Mouse (Mus musculus) forebrain, embryonic 12.5 days (tissue): Measurements from ENCODE around the gene Commd9. TPM values are rescaled to one million over a fixed set of nuclear protein-coding genes. Genes with fewer than 3 reads are reported as not detected.

Experiments
- ATAC-seq: fragments of 200-750 bp; cut with Nextera tagmentation; 2 replicates; pipeline ENCODE4 v1.8.0; 2017; ENCODE audit warnings: moderate TSS enrichment; ENCODE audit not compliant: low FRiP score
- H3K27ac ChIP-seq: fragments of 300-500 bp; sonication (generic); 2 replicates; pipeline ENCODE4 v1.5.1; 2016; ENCODE audit warnings: mild to moderate bottlenecking
- H3K27me3 ChIP-seq: fragments of 300-500 bp; sonication (generic); 2 replicates; pipeline ENCODE4 v1.6.1; 2016; ENCODE audit warnings: mild to moderate bottlenecking
- H3K36me3 ChIP-seq: fragments of 300-500 bp; sonication (generic); replicated peaks from 2 replicates; pipeline ENCODE4 v1.6.1; 2016; ENCODE audit warnings: mild to moderate bottlenecking
- H3K4me1 ChIP-seq: fragments of 300-500 bp; sonication (generic); 2 replicates; pipeline ENCODE4 v1.6.1; 2016
- H3K4me2 ChIP-seq: fragments of 300-500 bp; sonication (generic); 2 replicates; pipeline ENCODE4 v1.6.1; 2016; ENCODE audit warnings: mild to moderate bottlenecking, moderate library complexity
- H3K4me3 ChIP-seq: fragments of 300-500 bp; sonication (generic); replicated peaks from 2 replicates; pipeline ENCODE4 v1.5.1; 2016; ENCODE audit warnings: mild to moderate bottlenecking
- H3K9ac ChIP-seq: fragments of 300-500 bp; sonication (generic); 2 replicates; pipeline ENCODE4 v1.6.1; 2016; ENCODE audit warnings: mild to moderate bottlenecking
- H3K9me3 ChIP-seq: fragments of 300-500 bp; sonication (generic); 2 replicates; pipeline ENCODE4 v1.6.1; 2016
- WGBS: fragments of 180-500 bp; shearing (Covaris S2); methylation state at CpG from one replicate; pipeline ENCODE4 v1.1.7; 2016; 5-methylcytosine and 5-hydroxymethylcytosine counted together
- polyA plus RNA-seq: library from polyadenylated mRNA; unstranded; fragments of >200 nt; fragmentation: Nextera tagmentation; extraction: Ambion mirVana; gene quantifications from 2 replicates; pipeline ENCODE4 v1.2.1, GENCODE M21; 2016

Commd9 gene
- 78.1 and 78.2 TPM in 2 replicates for polyA plus RNA-seq

DNA sequence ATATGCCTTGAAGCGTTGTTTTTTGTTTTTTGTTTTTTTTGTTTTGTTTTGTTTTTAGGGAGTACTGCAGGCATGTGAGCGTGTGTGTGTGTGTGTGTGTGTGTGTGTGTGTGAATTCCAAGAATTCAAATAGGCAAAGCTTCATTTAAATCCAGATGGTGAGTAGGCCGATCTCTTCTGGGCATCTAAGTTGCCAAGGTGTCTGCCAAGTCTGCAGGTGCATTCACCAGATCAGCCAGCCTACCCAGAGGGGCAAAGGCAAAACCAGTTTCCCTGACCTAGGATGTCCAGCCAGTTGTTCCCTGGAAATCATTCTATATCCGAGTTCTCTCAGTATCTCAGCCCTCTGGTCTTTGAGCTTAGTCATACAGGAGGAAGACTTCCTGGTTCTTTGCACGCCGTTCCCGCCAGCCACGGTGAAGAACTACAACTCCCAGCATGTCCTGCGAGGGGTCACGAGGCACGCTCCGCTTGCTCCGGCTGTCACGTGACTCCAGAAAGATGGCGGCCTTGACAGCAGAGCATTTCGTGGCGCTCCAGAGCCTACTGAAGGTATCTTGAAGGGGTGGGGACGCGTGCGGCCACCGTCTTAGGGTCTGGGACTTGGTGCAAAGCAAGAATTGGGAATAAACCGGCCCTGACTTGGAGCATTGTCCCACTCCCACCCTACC, at the start of gene Commd9:
Commd9 (plus strand) TSS at position 480 of the 671 bp plus-strand sequence.
- peak within 1 kb of the TSS; percentile 65 for H3K9ac ChIP-seq
- ATAC-seq, result peak; percentile 97
- H3K4me3 ChIP-seq, result peak within 1 kb of the TSS; percentile 73
- H3K27me3 ChIP-seq, result 0 out of 2 replicates have a peak, but pooled peaks cover 7% of the 10 kb centered on the region
- H3K4me2 ChIP-seq, result peak within 1 kb of the TSS; percentile 71
- WGBS, result 13% methylated on average over 22 of the region's 22 CpGs
- no peaks in the 10 kb centered on the region for H3K9me3 ChIP-seq
- H3K27ac ChIP-seq, result no peak within 1 kb of the TSS
- no peaks in the 10 kb centered on the region for H3K36me3 ChIP-seq
- peaks cover 17% of the 10 kb centered on the region for H3K4me1 ChIP-seq

DNA sequence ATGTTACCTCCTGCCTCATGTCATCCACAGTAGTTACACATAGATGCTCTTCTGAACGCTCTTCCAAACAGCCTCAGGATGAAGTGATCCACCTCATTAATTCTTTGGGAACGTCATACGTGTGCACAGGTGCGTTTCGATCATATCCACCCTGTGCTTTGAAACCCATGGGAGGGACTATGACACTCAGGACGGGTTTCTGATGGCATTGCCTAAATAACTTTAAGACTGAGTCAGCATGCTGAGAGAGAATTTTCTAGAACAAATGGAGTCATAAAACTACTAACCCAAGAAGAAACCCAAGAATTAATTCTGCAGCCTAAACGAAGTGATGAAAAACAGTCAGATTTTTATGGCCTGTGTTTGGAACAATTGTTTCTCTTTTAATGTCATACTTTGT, 43.3 kb upstream of the Commd9 start:
- Histone ChIP-seq H3K4me1 (no peaks in the 10 kb centered on the region), H3K36me3 (no peaks in the 10 kb centered on the region), H3K27ac (no peak overlapping the region), H3K4me3 (no peak overlapping the region), H3K27me3 (no peaks in the 10 kb centered on the region), H3K9me3 (no peaks in the 10 kb centered on the region), H3K9ac (no peak overlapping the region), H3K4me2 (no peak overlapping the region)
- ATAC-seq, result no peak
- 86% methylated on average over 7 of the region's 7 CpGs for WGBS

DNA sequence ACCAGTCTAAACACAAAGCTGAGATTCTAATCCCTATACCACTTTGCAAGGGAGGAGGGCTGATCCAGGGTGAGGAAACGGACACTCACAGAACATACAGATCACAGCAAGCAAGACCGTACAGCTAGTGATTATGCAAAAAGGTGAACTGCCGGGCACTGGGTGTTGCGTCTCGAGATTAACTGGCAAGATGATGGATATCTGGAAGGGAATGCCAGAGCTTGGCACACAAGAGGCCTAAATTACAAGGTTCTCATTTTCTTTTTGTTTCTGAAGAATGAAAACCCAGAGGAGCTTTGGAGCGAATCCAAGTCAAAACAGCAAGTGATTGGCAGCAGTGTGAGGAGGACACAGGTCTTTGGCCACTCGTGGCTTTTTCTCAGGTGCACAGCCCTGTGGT, 31.3 kb upstream of the Commd9 start:
- Histone ChIP-seq H3K27me3 (no peaks in the 10 kb centered on the region; the same call in 1 of the 2 replicates), H3K36me3 (no peaks in the 10 kb centered on the region), H3K9me3 (no peaks in the 10 kb centered on the region), H3K9ac (no peak overlapping the region), H3K27ac (no peak overlapping the region), H3K4me1 (no peaks in the 10 kb centered on the region), H3K4me3 (no peak overlapping the region), H3K4me2 (no peak overlapping the region)
- 80% methylated on average over 7 of the region's 7 CpGs for WGBS
- no peak for ATAC-seq

DNA sequence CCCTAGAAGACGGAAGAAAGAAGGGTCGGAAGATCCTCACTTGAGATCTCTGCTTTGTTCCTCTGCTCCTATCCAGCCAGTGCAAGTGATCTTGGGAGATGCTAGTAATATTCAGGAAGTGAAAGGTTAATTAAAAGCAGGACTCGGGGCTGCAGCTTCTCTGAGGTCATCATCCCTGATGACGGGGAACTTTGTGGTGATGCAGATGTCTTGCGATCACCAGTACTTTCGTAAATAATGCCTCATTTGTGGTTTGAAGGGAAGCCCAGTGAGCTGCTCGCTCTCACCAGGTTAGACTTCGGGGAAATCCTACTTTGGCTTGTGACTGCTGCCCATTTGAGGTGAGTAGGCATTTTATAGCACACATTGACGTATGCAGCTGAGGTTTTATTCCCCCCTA, 29.9 kb upstream of the Commd9 start:
- Histone ChIP-seq H3K4me3 (no peak overlapping the region), H3K9ac (no peak overlapping the region), H3K4me2 (no peak overlapping the region), H3K27ac (no peak overlapping the region), H3K4me1 (no peaks in the 10 kb centered on the region), H3K9me3 (no peaks in the 10 kb centered on the region), H3K36me3 (no peaks in the 10 kb centered on the region), H3K27me3 (no peaks in the 10 kb centered on the region; the same call in 1 of the 2 replicates)
- WGBS, result 88% methylated on average over 9 of the region's 9 CpGs
- ATAC-seq, result no peak

DNA sequence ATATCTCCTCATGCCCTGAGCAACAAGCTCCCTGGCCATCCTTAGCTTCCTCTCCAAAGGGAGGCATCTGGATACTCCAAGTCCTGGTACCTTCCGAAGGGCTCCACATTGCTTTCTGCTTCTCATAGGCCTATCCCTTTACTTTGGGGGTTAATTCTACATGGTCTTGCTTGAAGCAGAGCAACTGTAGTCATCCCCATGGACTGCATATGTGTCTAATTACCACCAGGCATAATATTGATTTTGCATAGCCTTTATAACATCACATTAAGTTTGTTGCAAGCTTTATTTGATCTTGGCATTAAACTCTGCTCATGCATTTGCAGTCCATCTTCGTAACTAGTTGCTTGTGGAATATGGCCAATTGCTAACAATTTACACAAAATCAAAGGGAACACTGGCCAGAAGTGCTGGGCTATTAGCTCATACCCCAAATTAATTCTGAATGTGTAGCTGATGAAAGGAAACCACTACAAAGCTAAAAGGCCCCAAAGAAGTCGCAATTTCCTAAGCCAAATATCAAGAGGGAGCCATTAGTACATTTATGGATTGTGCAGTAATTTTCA, 25.0 kb upstream of the Commd9 start:
- Histone ChIP-seq H3K27me3 (no peaks in the 10 kb centered on the region; the same call in 1 of the 2 replicates), H3K27ac (no peak overlapping the region), H3K4me1 (no peaks in the 10 kb centered on the region), H3K4me2 (no peak overlapping the region), H3K9ac (no peak overlapping the region), H3K36me3 (no peaks in the 10 kb centered on the region), H3K4me3 (no peak overlapping the region), H3K9me3 (no peaks in the 10 kb centered on the region)
- 85% methylated on average over 3 of the region's 3 CpGs for WGBS
- no peak for ATAC-seq

DNA sequence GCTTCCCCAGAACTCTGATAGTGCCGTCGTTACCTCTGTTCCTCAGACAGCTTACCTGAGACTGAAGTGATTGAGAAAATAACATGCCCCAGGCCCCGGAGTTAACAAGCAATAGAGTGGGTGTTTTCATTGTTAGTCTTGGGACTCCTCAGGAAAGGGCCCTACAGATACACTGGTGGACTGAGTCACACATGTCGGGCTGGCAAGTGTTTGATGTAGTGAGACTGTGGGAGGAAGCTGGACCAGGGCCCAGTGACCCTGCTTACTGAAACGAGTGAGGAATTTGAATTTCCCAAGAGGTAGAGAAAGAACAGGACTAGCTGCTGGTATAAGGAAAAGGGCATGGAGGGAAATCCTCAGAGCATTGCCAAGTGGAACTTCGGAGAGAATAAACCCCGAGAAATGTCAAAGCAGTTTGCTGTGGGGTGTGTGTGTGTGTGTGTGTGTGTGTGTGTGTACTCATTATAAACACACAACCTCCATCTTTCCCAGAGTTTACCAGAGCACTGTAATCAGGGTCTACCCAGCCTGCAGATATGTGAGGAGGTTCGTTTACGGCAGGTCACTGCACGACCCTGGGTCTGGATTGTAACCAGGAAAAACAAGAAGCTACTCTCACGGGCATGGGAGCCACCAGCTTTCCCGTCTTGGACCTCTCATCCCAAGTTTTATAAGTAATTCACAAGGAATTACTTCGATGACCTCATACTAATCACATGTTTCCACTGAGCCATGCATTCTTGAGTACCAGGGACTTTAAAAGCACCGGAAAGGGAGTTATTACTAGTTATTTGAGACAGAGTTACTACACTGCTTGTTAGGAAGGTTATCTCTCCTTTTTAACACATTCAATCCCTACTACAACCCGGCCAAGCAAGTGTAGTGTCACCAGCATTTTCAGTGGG, 23.6 kb upstream of the Commd9 start:
- no peak for ATAC-seq
- Histone ChIP-seq H3K4me2 (no peak overlapping the region), H3K4me3 (no peak overlapping the region), H3K27ac (no peak overlapping the region), H3K9me3 (no peaks in the 10 kb centered on the region), H3K36me3 (no peaks in the 10 kb centered on the region), H3K9ac (no peak overlapping the region), H3K4me1 (no peaks in the 10 kb centered on the region), H3K27me3 (no peaks in the 10 kb centered on the region; the same call in 1 of the 2 replicates)
- 79% methylated on average over 15 of the region's 15 CpGs for WGBS

DNA sequence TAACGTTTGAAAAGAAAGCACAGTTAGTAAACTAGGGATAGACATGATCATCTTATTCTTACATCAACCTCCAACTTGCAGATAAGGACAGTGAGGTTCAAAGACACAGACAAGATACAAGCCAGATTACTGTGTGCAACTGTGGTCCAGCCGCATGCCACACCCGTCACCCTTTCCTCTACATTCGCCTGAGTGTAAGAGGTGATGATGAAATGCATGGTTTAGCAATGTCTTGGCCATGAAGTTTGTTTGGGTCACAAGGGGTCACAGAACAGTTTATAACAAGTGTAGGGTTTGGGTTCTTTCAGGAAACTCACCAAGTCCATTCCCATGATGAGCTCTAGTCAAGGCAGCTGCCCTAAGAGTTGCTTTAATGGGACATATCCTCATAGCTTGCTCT, 17.4 kb upstream of the Commd9 start:
- Histone ChIP-seq H3K27ac (no peak overlapping the region), H3K9me3 (no peaks in the 10 kb centered on the region), H3K27me3 (peaks cover 6% of the 10 kb centered on the region; the same call in 1 of the 2 replicates), H3K4me3 (no peak overlapping the region), H3K36me3 (no peaks in the 10 kb centered on the region), H3K4me2 (no peak overlapping the region), H3K9ac (no peak overlapping the region), H3K4me1 (no peaks in the 10 kb centered on the region; the same call in 1 of the 2 replicates)
- ATAC-seq, result no peak
- 96% methylated on average over 4 of the region's 4 CpGs for WGBS

DNA sequence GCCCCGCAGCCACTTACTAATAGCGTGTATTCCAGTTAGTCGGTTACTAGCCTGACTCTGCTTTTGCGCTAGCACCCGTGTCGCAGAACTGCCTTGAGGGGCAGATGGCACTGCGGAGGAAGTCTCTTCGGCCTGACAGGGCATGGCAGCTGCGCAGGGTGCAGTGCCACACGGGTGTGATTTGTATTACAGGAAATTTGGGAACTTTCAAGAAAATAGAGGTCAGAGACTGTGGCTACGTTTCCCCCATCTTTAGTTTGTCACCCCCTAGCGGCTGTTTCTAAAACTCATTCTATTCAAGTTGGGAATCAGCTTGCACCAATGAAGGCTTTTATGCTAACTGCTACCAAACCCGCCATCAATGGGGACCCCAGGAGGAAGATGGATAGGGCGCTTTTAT, 14.9 kb upstream of the Commd9 start:
- Histone ChIP-seq H3K36me3 (no peaks in the 10 kb centered on the region), H3K27me3 (peaks cover 6% of the 10 kb centered on the region; the same call in 1 of the 2 replicates), H3K4me1 (no peaks in the 10 kb centered on the region; the same call in 1 of the 2 replicates), H3K4me2 (peak overlapping the region; percentile 34), H3K9me3 (no peaks in the 10 kb centered on the region), H3K9ac (no peak overlapping the region), H3K4me3 (no peak overlapping the region), H3K27ac (no peak overlapping the region)
- ATAC-seq, result no peak
- 30% methylated on average over 14 of the region's 14 CpGs for WGBS

DNA sequence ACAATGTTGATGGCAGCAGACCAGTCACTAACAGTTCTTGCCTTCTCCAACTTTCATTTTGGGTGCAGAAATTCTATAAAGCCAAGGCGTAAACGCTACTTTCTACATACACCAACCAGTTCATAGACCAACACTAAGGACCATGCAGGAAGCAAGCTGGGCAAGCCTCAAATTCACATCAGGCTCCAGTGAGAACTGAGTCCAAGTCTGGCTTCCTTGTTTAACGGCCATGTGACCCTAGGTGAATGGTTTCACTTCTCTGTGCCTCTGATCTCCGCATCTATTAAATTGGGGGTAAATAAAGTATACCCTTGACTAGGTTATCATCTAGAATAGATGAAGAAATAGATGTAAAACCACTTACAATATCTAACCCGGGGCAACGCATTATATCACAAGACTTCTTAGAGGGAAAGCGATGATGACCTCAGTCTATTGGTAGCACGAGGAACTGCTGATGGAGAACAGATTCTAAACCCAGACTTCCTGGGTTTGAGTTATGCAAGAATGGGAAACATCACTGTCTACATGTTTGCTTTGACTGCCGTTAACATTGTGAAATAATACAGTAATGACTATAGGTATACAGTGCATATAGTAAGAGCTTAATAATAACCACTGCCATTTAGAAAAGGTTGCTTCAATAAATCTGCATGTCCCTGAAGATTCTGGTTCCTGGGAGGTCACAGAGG, 4.4 kb upstream of the Commd9 start:
- H3K27ac ChIP-seq, result no peak overlapping the region
- H3K36me3 ChIP-seq, result no peaks in the 10 kb centered on the region
- WGBS, result 93% methylated on average over 9 of the region's 9 CpGs
- no peak overlapping the region for H3K4me3 ChIP-seq
- 0 out of 2 replicates have a peak, but pooled peaks cover 7% of the 10 kb centered on the region for H3K27me3 ChIP-seq
- ATAC-seq, result no peak
- no peak overlapping the region for H3K9ac ChIP-seq
- peaks cover 5% of the 10 kb centered on the region for H3K4me1 ChIP-seq
- no peak overlapping the region for H3K4me2 ChIP-seq
- H3K9me3 ChIP-seq, result no peaks in the 10 kb centered on the region

DNA sequence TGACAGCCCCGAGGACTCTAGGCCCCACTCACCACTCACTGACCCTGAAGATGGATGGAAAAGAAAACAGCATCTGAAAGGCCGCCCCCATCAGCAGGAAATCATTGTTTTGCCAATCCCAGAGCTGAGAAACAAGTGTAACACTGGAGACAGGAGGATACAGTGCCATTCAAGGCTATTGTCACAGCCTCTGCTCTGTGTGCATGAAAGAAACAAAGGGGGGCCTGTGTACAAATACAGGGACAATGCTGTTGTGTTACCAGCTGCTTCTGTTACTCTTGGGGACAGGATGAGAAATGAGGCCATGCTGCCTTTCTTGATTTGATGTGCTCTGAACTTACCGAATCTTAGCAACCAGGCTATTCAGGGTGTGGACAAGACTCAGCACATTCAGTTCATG, 3.0 kb upstream of the Commd9 start, which contains the start of gene Prr5l:
Prr5l (minus strand) TSS at position 30 of the 400 bp plus-strand sequence.
- no peak within 1 kb of the TSS for H3K4me3 ChIP-seq
- ATAC-seq, result no peak
- 43% methylated on average over 3 of the region's 3 CpGs for WGBS
- peaks cover 17% of the 10 kb centered on the region for H3K4me1 ChIP-seq
- H3K9me3 ChIP-seq, result no peaks in the 10 kb centered on the region
- H3K27ac ChIP-seq, result no peak within 1 kb of the TSS
- H3K27me3 ChIP-seq, result 0 out of 2 replicates have a peak, but pooled peaks cover 7% of the 10 kb centered on the region
- no peaks in the 10 kb centered on the region for H3K36me3 ChIP-seq
- H3K4me2 ChIP-seq, result no peak within 1 kb of the TSS
- H3K9ac ChIP-seq, result no peak within 1 kb of the TSS

DNA sequence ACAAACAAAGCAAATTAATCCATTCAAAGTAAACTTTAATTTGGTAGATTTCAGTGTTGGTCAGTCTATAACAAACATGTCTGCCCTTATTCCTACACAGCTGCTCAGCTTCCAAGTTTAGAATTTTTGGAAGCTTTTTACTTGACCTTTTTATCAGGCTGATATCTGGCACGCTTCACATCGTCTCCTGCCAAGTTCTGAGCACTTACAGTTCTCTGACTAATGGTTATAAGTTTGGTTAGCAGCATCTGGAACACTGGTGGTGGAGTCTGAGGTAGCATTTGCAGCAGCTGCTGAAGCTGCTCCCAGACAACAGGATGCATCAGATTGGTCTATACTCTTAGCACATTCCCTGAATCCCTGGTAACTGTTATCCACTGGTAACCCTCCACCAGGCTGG, 1.8 kb upstream of the Commd9 start:
- WGBS, result 92% methylated on average over 2 of the region's 2 CpGs
- Histone ChIP-seq H3K27me3 (0 out of 2 replicates have a peak, but pooled peaks cover 7% of the 10 kb centered on the region), H3K4me3 (no peak overlapping the region), H3K27ac (no peak overlapping the region), H3K4me2 (no peak overlapping the region), H3K9ac (no peak overlapping the region), H3K9me3 (no peaks in the 10 kb centered on the region), H3K4me1 (peaks cover 17% of the 10 kb centered on the region), H3K36me3 (no peaks in the 10 kb centered on the region)
- ATAC-seq, result no peak

DNA sequence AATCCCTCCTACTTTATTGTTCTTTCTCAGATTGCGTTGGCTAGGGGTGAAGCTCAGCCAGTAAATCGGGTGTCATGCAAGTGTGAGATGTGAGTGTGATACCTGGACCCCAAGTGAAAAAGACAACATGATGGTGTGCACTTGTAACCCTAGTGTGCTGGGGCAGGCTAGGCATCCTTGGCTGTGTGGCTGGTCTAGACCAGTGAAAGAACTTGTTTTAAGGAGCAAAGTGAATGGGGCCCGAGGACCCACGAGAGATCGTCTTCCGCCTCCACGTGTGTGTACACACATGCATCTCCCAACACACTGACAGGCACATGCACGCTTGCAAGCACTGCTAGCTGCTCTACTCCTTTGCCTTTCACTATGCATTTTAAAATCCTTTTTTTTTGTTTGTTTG, 2.8 kb downstream of the Commd9 start:
- Histone ChIP-seq H3K4me1 (peaks cover 17% of the 10 kb centered on the region), H3K9me3 (no peaks in the 10 kb centered on the region), H3K27ac (no peak overlapping the region), H3K4me3 (no peak overlapping the region), H3K27me3 (no peaks in the 10 kb centered on the region), H3K4me2 (no peak overlapping the region), H3K9ac (no peak overlapping the region), H3K36me3 (no peaks in the 10 kb centered on the region)
- WGBS, result 93% methylated on average over 8 of the region's 8 CpGs
- ATAC-seq, result no peak
